Mouse (Mus musculus) stomach, postnatal 0 days (tissue): ENCODE results near the gene Krtap11-1.

Source experiments
- CTCF ChIP-seq: IDR thresholded peaks from 2 replicates; pipeline ENCODE4 v1.5.1; 2016; ENCODE audit warnings: antibody characterized with exemption, low read depth, mild to moderate bottlenecking, moderate library complexity
- EP300 ChIP-seq: optimal IDR thresholded peaks from 2 replicates; pipeline ENCODE3; 2016; ENCODE audit warnings: antibody characterized with exemption

DNA sequence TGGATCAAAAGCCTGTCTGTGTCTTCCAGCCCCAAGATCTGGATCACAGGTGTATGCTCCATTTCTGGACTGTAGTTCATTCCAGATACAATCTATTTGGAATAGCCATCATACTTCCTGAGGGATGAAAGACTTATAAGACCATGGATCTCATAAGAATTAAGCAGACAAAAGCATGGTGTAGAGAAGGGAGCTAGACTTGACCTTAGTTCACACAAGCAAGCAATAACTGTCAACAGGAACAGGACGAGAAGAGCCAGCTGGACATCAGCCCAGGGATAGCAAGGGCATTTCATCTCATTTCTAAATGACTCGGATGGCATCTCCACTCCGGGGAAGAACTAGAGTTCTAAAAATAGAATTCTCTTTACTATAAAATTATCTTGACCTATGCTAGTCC lies 46.3 kb upstream of the Krtap11-1 start:
- TF ChIP-seq CTCF: no peak
- TF ChIP-seq EP300: no peak
